Mouse (Mus musculus) cerebellum, postnatal 14 days (tissue): Measurements from ENCODE around the gene Mrpl21.

Experiments used
- DNase-seq, 2 experiments: peaks; one replicate each; pipeline ENCODE4 v3.0.0; 2021; ENCODE audit warnings: mixed read lengths in 2 of 2

The Mrpl21 gene

GRCm38 (mm10) chr19:3304017-3304416 is 21.3 kb downstream of the Mrpl21 start:
- DNase-seq = no peak

GRCm38 (mm10) chr19:3307175-3307949 is 24.7 kb downstream of the Mrpl21 start:
- DNase-seq = no peak

- no peak for DNase-seq
These were observed 36.6 kb downstream of the Mrpl21 start for GRCm38 (mm10) chr19:3319341-3319740.

- DNase-seq = no peak
These were observed 37.4 kb downstream of the Mrpl21 start for GRCm38 (mm10) chr19:3320086-3320485.

GRCm38 (mm10) chr19:3320801-3321200 is 38.1 kb downstream of the Mrpl21 start:
- no peak for DNase-seq

- DNase-seq = peak in 1 of 2 experiments; percentile 29
These were observed 38.9 kb downstream of the Mrpl21 start for GRCm38 (mm10) chr19:3321617-3322016.

- DNase-seq = peak; percentile 35 to 52
These were observed 39.7 kb downstream of the Mrpl21 start, which contains the start of gene Cpt1a for GRCm38 (mm10) chr19:3322261-3322969. Cpt1a (plus strand) TSS chr19:3322334.

GRCm38 (mm10) chr19:3323201-3323621 is 40.5 kb downstream of the Mrpl21 start:
- DNase-seq = peak; percentile 61 to 63

- DNase-seq = peak; percentile 38 to 45
These were observed 41.1 kb downstream of the Mrpl21 start for GRCm38 (mm10) chr19:3323753-3324270.

- DNase-seq = no peak
These were observed 41.6 kb downstream of the Mrpl21 start for GRCm38 (mm10) chr19:3324271-3324811.

GRCm38 (mm10) chr19:3324931-3325711 is 42.4 kb downstream of the Mrpl21 start:
- peak; percentile 83 to 86 for DNase-seq

GRCm38 (mm10) chr19:3325771-3326478 is 43.2 kb downstream of the Mrpl21 start:
- no peak for DNase-seq

GRCm38 (mm10) chr19:3326479-3327047 is 43.9 kb downstream of the Mrpl21 start:
- DNase-seq = no peak

- no peak for DNase-seq
These were observed 50.5 kb downstream of the Mrpl21 start for GRCm38 (mm10) chr19:3333247-3333646.

GRCm38 (mm10) chr19:3333694-3334515 is 51.2 kb downstream of the Mrpl21 start:
- DNase-seq = no peak

GRCm38 (mm10) chr19:3334550-3334949 is 51.8 kb downstream of the Mrpl21 start:
- no peak for DNase-seq

- DNase-seq = no peak
These were observed 53.2 kb downstream of the Mrpl21 start for GRCm38 (mm10) chr19:3335917-3336316.

GRCm38 (mm10) chr19:3336485-3337255 is 54.0 kb downstream of the Mrpl21 start:
- DNase-seq = no peak

GRCm38 (mm10) chr19:3339187-3339586 is 56.5 kb downstream of the Mrpl21 start:
- DNase-seq = no peak

GRCm38 (mm10) chr19:3341021-3341420 is 58.3 kb downstream of the Mrpl21 start:
- DNase-seq = no peak
